Mouse (Mus musculus): ENCODE data around the gene Nupl2. TPM values are rescaled to one million over a fixed set of nuclear protein-coding genes. Genes with fewer than 3 reads are reported as not detected.

Gene Nupl2
- polyA plus RNA-seq, 1 experiment from 2014 or later: 17.0 TPM

DNA sequence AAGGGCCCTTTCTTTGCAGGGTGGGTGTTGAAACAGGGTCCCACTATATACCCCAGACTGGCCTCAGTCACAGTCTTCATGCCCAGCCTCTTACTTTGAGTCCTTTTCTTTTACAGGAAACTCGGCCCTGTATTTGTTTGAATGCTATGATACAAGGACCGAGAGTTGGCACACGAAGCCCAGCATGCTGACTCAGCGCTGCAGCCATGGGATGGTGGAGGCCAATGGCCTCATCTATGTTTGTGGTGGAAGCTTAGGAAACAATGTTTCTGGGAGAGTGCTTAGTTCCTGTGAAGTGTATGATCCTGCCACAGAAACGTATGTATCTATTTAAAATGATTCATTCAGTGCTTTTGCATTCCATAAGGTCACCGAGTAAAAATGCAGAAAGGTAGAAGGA is 8.0 kb upstream of the Nupl2 start:
- 94% methylated on average over 6 of the region's 6 CpGs for WGBS
- peaks cover 69% of the 10 kb centered on the region for H3K36me3 ChIP-seq (ENCODE audit: control insufficient read depth, insufficient read depth, low read length)

GRCm38 (mm10) chr5:24167263-24167662 is 2.5 kb downstream of the Nupl2 start:
- Histone ChIP-seq H3K4me2 (ENCODE audit: low read length) (no peak overlapping the region), H3K4me3 (replicated peaks; ENCODE audit: low read depth, low read length) (no peak overlapping the region), H3K36me3 (ENCODE audit: control insufficient read depth, insufficient read depth, low read length) (peaks cover 29% of the 10 kb centered on the region), H3K27ac (replicated peaks; ENCODE audit: low read depth, low read length) (no peak overlapping the region), H3K9me3 (ENCODE audit: control insufficient read depth, low read length) (no peaks in the 10 kb centered on the region), H3K9ac (replicated peaks; ENCODE audit: low read length) (no peak overlapping the region), H3K4me1 (ENCODE audit: control insufficient read depth, insufficient read depth, low read length) (peaks cover 6% of the 10 kb centered on the region; the same call in 1 of the 2 replicates), H3K27me3 (ENCODE audit: control insufficient read depth, insufficient read depth, low read length) (no peaks in the 10 kb centered on the region)
- WGBS: 52% methylated on average over 5 of the region's 5 CpGs
- ATAC-seq (ENCODE audit: low FRiP score, low TSS enrichment) (no peak), DNase-seq (peak; percentile 52)

More for the DNA sequence above, 8.0 kb upstream of the Nupl2 start:
- no peak overlapping the region for H3K9ac ChIP-seq (replicated peaks; ENCODE audit: low read length)
- no peak for DNase-seq
- no peaks in the 10 kb centered on the region for H3K4me1 ChIP-seq (ENCODE audit: control insufficient read depth, insufficient read depth, low read length)
- H3K9me3 ChIP-seq (ENCODE audit: control insufficient read depth, low read length): no peaks in the 10 kb centered on the region
- H3K27me3 ChIP-seq (ENCODE audit: control insufficient read depth, insufficient read depth, low read length): no peaks in the 10 kb centered on the region
- no peak for ATAC-seq (ENCODE audit: low FRiP score, low TSS enrichment)
- no peak overlapping the region for H3K4me2 ChIP-seq (ENCODE audit: low read length)
- H3K27ac ChIP-seq (replicated peaks; ENCODE audit: low read depth, low read length): no peak overlapping the region
- H3K4me3 ChIP-seq (replicated peaks; ENCODE audit: low read depth, low read length): no peak overlapping the region

DNA sequence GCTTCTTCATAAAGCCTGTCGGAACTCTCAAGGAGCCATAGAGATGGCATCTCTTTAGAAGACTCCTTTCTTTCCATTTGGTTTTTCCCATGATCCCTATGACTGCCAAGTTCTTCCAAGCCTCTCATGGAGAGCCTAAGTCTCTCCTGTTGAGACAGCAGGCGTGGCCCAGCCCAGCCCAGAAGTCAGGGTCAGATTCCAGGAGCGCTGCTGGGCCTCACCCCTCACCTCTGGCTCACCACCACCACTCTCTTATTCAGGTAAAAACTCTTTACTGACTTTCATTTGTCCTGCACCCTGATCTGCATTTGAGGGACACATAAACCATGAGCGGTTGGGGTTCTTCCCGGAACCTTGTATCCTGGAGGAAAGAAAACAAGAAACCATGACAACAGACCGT is 5.1 kb downstream of the Nupl2 start:
- Histone ChIP-seq H3K27ac (replicated peaks; ENCODE audit: low read depth, low read length) (no peak overlapping the region), H3K4me2 (ENCODE audit: low read length) (no peak overlapping the region), H3K36me3 (ENCODE audit: control insufficient read depth, insufficient read depth, low read length) (peaks cover 39% of the 10 kb centered on the region), H3K9me3 (ENCODE audit: control insufficient read depth, low read length) (no peaks in the 10 kb centered on the region), H3K4me3 (replicated peaks; ENCODE audit: low read depth, low read length) (no peak overlapping the region), H3K9ac (replicated peaks; ENCODE audit: low read length) (no peak overlapping the region), H3K27me3 (ENCODE audit: control insufficient read depth, insufficient read depth, low read length) (no peaks in the 10 kb centered on the region), H3K4me1 (ENCODE audit: control insufficient read depth, insufficient read depth, low read length) (peaks cover 6% of the 10 kb centered on the region; the same call in 1 of the 2 replicates)
- DNase-seq: no peak
- no peak for ATAC-seq (ENCODE audit: low FRiP score, low TSS enrichment)
- 95% methylated on average over 6 of the region's 6 CpGs for WGBS

- no peak overlapping the region for H3K9ac ChIP-seq (replicated peaks; ENCODE audit: low read length)
- H3K4me1 ChIP-seq (ENCODE audit: control insufficient read depth, insufficient read depth, low read length): no peaks in the 10 kb centered on the region
- ATAC-seq (ENCODE audit: low FRiP score, low TSS enrichment): no peak
- peaks cover 51% of the 10 kb centered on the region for H3K36me3 ChIP-seq (ENCODE audit: control insufficient read depth, insufficient read depth, low read length)
- H3K27ac ChIP-seq (replicated peaks; ENCODE audit: low read depth, low read length): no peak overlapping the region
- H3K9me3 ChIP-seq (ENCODE audit: control insufficient read depth, low read length): no peaks in the 10 kb centered on the region
- no peak overlapping the region for H3K4me2 ChIP-seq (ENCODE audit: low read length)
- no peak overlapping the region for H3K4me3 ChIP-seq (replicated peaks; ENCODE audit: low read depth, low read length)
- no peak for DNase-seq
- H3K27me3 ChIP-seq (ENCODE audit: control insufficient read depth, insufficient read depth, low read length): no peaks in the 10 kb centered on the region
Observed at GRCm38 (mm10) chr5:24172092-24172491, 7.3 kb downstream of the Nupl2 start.

- H3K4me1 ChIP-seq (ENCODE audit: control insufficient read depth, insufficient read depth, low read length): no peaks in the 10 kb centered on the region
- no peak for ATAC-seq (ENCODE audit: low FRiP score, low TSS enrichment)
- H3K9me3 ChIP-seq (ENCODE audit: control insufficient read depth, low read length): 0 out of 2 replicates have a peak, but pooled peaks cover 4% of the 10 kb centered on the region
- no peak for DNase-seq
- no peak overlapping the region for H3K4me2 ChIP-seq (ENCODE audit: low read length)
- WGBS: 96% methylated on average over 16 of the region's 16 CpGs
- no peak overlapping the region for H3K27ac ChIP-seq (replicated peaks; ENCODE audit: low read depth, low read length)
- H3K27me3 ChIP-seq (ENCODE audit: control insufficient read depth, insufficient read depth, low read length): no peaks in the 10 kb centered on the region
- H3K9ac ChIP-seq (replicated peaks; ENCODE audit: low read length): no peak overlapping the region
- no peak overlapping the region for H3K4me3 ChIP-seq (replicated peaks; ENCODE audit: low read depth, low read length)
- H3K36me3 ChIP-seq (ENCODE audit: control insufficient read depth, insufficient read depth, low read length): peaks cover 57% of the 10 kb centered on the region
Observed at GRCm38 (mm10) chr5:24181514-24182295, 16.9 kb downstream of the Nupl2 start.

DNA sequence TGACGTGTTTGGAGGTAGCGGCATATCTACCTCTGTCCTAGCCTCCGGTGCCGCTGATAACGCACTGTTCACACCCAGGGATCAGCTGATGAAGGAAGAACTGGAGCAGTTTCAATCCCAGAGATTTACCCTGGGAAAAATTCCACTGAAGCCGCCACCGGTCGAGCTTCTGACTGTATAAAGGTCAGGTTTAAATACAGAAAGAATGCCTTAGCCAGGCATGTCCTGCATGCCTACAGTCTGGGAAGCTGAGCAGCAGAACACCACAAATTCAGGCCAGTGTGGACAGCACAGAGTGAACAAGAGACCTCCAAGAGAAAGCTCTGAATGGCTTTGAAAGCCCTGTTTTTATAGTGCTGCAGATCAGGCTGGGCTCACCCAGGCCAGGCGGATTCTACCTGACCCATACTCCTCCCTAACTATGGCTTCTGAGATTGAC is 17.6 kb downstream of the Nupl2 start:
- ATAC-seq (ENCODE audit: low FRiP score, low TSS enrichment) (no peak), DNase-seq (no peak)
- H3K9me3 ChIP-seq (ENCODE audit: control insufficient read depth, low read length): 0 out of 2 replicates have a peak, but pooled peaks cover 4% of the 10 kb centered on the region
- peaks cover 54% of the 10 kb centered on the region for H3K36me3 ChIP-seq (ENCODE audit: control insufficient read depth, insufficient read depth, low read length)
- H3K27me3 ChIP-seq (ENCODE audit: control insufficient read depth, insufficient read depth, low read length): no peaks in the 10 kb centered on the region
- no peak overlapping the region for H3K4me2 ChIP-seq (ENCODE audit: low read length)
- 95% methylated on average over 9 of the region's 9 CpGs for WGBS
- H3K9ac ChIP-seq (replicated peaks; ENCODE audit: low read length): no peak overlapping the region
- no peak overlapping the region for H3K4me3 ChIP-seq (replicated peaks; ENCODE audit: low read depth, low read length)
- H3K27ac ChIP-seq (replicated peaks; ENCODE audit: low read depth, low read length): no peak overlapping the region
- H3K4me1 ChIP-seq (ENCODE audit: control insufficient read depth, insufficient read depth, low read length): no peaks in the 10 kb centered on the region

GRCm38 (mm10) chr5:24183096-24183495 is 18.3 kb downstream of the Nupl2 start:
- H3K36me3 ChIP-seq (ENCODE audit: control insufficient read depth, insufficient read depth, low read length): peaks cover 46% of the 10 kb centered on the region
- no peak overlapping the region for H3K4me3 ChIP-seq (replicated peaks; ENCODE audit: low read depth, low read length)
- DNase-seq: no peak
- H3K9ac ChIP-seq (replicated peaks; ENCODE audit: low read length): no peak overlapping the region
- ATAC-seq (ENCODE audit: low FRiP score, low TSS enrichment): no peak
- no peak overlapping the region for H3K27ac ChIP-seq (replicated peaks; ENCODE audit: low read depth, low read length)
- no peaks in the 10 kb centered on the region for H3K4me1 ChIP-seq (ENCODE audit: control insufficient read depth, insufficient read depth, low read length)
- 0 out of 2 replicates have a peak, but pooled peaks cover 4% of the 10 kb centered on the region for H3K9me3 ChIP-seq (ENCODE audit: control insufficient read depth, low read length)
- 90% methylated on average over 6 of the region's 6 CpGs for WGBS
- H3K4me2 ChIP-seq (ENCODE audit: low read length): no peak overlapping the region
- H3K27me3 ChIP-seq (ENCODE audit: control insufficient read depth, insufficient read depth, low read length): no peaks in the 10 kb centered on the region

- ATAC-seq (ENCODE audit: low FRiP score, low TSS enrichment) (no peak), DNase-seq (no peak)
- no peaks in the 10 kb centered on the region for H3K4me1 ChIP-seq (ENCODE audit: control insufficient read depth, insufficient read depth, low read length)
- WGBS: 95% methylated on average over 5 of the region's 5 CpGs
- no peak overlapping the region for H3K4me2 ChIP-seq (ENCODE audit: low read length)
- no peaks in the 10 kb centered on the region for H3K27me3 ChIP-seq (ENCODE audit: control insufficient read depth, insufficient read depth, low read length)
- 0 out of 2 replicates have a peak, but pooled peaks cover 4% of the 10 kb centered on the region for H3K9me3 ChIP-seq (ENCODE audit: control insufficient read depth, low read length)
- no peak overlapping the region for H3K9ac ChIP-seq (replicated peaks; ENCODE audit: low read length)
- peaks cover 42% of the 10 kb centered on the region for H3K36me3 ChIP-seq (ENCODE audit: control insufficient read depth, insufficient read depth, low read length)
- H3K4me3 ChIP-seq (replicated peaks; ENCODE audit: low read depth, low read length): no peak overlapping the region
- no peak overlapping the region for H3K27ac ChIP-seq (replicated peaks; ENCODE audit: low read depth, low read length)
Observed at GRCm38 (mm10) chr5:24184011-24184410, 19.2 kb downstream of the Nupl2 start.

- H3K36me3 ChIP-seq (ENCODE audit: control insufficient read depth, insufficient read depth, low read length): peaks cover 9% of the 10 kb centered on the region
- 87% methylated on average over 4 of the region's 4 CpGs for WGBS
- ATAC-seq (ENCODE audit: low FRiP score, low TSS enrichment) (no peak), DNase-seq (no peak)
- H3K27ac ChIP-seq (replicated peaks; ENCODE audit: low read depth, low read length): no peak overlapping the region
- no peak overlapping the region for H3K9ac ChIP-seq (replicated peaks; ENCODE audit: low read length)
- no peak overlapping the region for H3K4me3 ChIP-seq (replicated peaks; ENCODE audit: low read depth, low read length)
- H3K9me3 ChIP-seq (ENCODE audit: control insufficient read depth, low read length): 0 out of 2 replicates have a peak, but pooled peaks cover 4% of the 10 kb centered on the region
- no peaks in the 10 kb centered on the region for H3K27me3 ChIP-seq (ENCODE audit: control insufficient read depth, insufficient read depth, low read length)
- no peak overlapping the region for H3K4me2 ChIP-seq (ENCODE audit: low read length)
- no peaks in the 10 kb centered on the region for H3K4me1 ChIP-seq (ENCODE audit: control insufficient read depth, insufficient read depth, low read length)
Observed at GRCm38 (mm10) chr5:24188476-24188875, 23.7 kb downstream of the Nupl2 start.

Measured in midbrain, embryonic 14.5 days (tissue).